Mouse (Mus musculus): ENCODE measurements around the gene Tnp2. TPM values are rescaled to one million over a fixed set of nuclear protein-coding genes. Genes with fewer than 3 reads are reported as not detected.

Gene Tnp2
- polyA plus RNA-seq (2012; fragmentation: generic; extraction: Trizol): 0.12 TPM

- Histone ChIP-seq H3K4me2 (ENCODE audit: low read depth) (no peak within 1 kb of the TSS), H3K36me3 (ENCODE audit: control insufficient read depth, insufficient read depth) (no peaks in the 10 kb centered on the region), H3ac (ENCODE audit: control insufficient read depth, insufficient read length) (no peak within 1 kb of the TSS), H3K4me3 (no peak within 1 kb of the TSS), H3K79me2 (ENCODE audit: control insufficient read depth, insufficient read depth) (peaks cover 3% of the 10 kb centered on the region), H3K27me3 (ENCODE audit: control insufficient read depth, insufficient read depth, insufficient read length) (no peaks in the 10 kb centered on the region)
- TF ChIP-seq MAX (IDR thresholded peaks at IDR 0.05; ENCODE audit: low read depth): no peak
- no peak for TF ChIP-seq CEBPB (IDR thresholded peaks at IDR 0.05; ENCODE audit: insufficient read depth, poor library complexity, severe bottlenecking)
- TF ChIP-seq TCF3 (IDR thresholded peaks at IDR 0.05; ENCODE audit: insufficient read length, low read depth): no peak
- no peak for TF ChIP-seq USF1 (IDR thresholded peaks at IDR 0.05; ENCODE audit: low read depth)
- TF ChIP-seq POLR2A (IDR thresholded peaks at IDR 0.05; ENCODE audit: insufficient read length, low read depth): no peak
- no peak for TF ChIP-seq MYOD1 (IDR thresholded peaks at IDR 0.05; ENCODE audit: control insufficient read depth in 1 of 3, insufficient read length in 2 of 3, low read depth in 2 of 3)
These were observed at the start of gene Tnp2 for GRCm38 (mm10) chr16:10788271-10788670. Gene Tnp2 (minus strand): TSS chr16:10788660.

DNA sequence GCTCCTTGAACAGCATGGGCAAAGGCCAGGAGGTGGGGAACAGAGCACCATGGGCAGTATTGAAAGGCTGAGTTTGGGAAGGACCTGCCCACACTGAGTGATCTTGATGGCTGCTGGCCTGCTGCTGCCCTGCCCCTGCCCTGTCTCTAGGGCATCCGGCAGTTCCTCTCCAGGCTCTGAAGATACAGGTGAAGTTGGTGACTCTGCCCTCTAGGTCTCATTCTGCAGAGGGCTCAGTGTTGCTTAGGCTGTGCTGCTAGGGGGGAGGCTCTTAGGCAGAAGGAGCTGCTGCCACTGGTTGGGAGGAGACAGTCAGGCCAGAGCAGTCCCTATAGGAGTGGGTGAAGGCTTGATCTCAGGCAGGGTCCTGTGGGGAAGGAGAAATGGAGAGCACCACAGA, 49.4 kb upstream of the Tnp2 start:
- Histone ChIP-seq H3K27me3 (ENCODE audit: control insufficient read depth, insufficient read depth, insufficient read length) (no peaks in the 10 kb centered on the region), H3K4me3 (no peak overlapping the region), H3K79me2 (ENCODE audit: control insufficient read depth, insufficient read depth) (no peaks in the 10 kb centered on the region), H3K36me3 (ENCODE audit: control insufficient read depth, insufficient read depth) (no peaks in the 10 kb centered on the region), H3ac (ENCODE audit: control insufficient read depth, insufficient read length) (no peak overlapping the region), H3K4me2 (ENCODE audit: low read depth) (peak overlapping the region; percentile 46)
- TF ChIP-seq REST (IDR thresholded peaks at IDR 0.05; ENCODE audit: insufficient read depth, insufficient read length) (no peak), CEBPB (IDR thresholded peaks at IDR 0.05; ENCODE audit: insufficient read depth, poor library complexity, severe bottlenecking) (no peak), MAX (IDR thresholded peaks at IDR 0.05; ENCODE audit: low read depth) (no peak), E2F4 (IDR thresholded peaks at IDR 0.05; ENCODE audit: insufficient read depth) (no peak), MYOG (IDR thresholded peaks at IDR 0.05; ENCODE audit: control insufficient read depth in 1 of 3, insufficient read depth in 1 of 3, insufficient read length in 2 of 3, low read depth in 2 of 3) (no peak), TCF3 (IDR thresholded peaks at IDR 0.05; ENCODE audit: insufficient read length, low read depth) (no peak), USF1 (IDR thresholded peaks at IDR 0.05; ENCODE audit: low read depth) (no peak), POLR2AphosphoS2 (IDR thresholded peaks at IDR 0.05; ENCODE audit: insufficient read length, low read depth) (no peak), POLR2A (IDR thresholded peaks at IDR 0.05; ENCODE audit: insufficient read length, low read depth) (no peak)

DNA sequence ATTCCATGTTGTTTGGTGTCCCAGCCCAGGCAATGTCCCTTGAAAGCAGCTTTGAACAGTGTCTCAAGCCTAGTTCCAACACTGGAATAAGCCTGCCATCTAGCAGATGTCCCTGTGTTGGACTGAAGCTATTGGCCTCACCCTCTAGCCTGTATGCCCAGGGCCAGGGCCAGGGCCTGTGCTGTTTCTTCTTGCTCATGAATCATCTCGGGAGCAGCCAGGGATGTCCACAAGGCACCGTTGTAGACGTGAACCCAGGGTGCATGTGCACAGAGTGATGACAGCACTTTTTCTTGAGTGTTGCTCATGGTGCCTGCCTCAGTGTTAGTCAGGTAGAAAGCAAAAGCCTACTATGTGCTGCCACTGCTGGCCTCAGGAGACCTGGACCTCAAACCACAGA, 48.8 kb upstream of the Tnp2 start:
- no peaks in the 10 kb centered on the region for H3K27me3 ChIP-seq (ENCODE audit: control insufficient read depth, insufficient read depth, insufficient read length)
- no peak overlapping the region for H3K4me3 ChIP-seq
- TF ChIP-seq TCF3 (IDR thresholded peaks at IDR 0.05; ENCODE audit: insufficient read length, low read depth) (no peak), E2F4 (IDR thresholded peaks at IDR 0.05; ENCODE audit: insufficient read depth) (no peak), POLR2A (IDR thresholded peaks at IDR 0.05; ENCODE audit: insufficient read length, low read depth) (no peak), POLR2AphosphoS2 (IDR thresholded peaks at IDR 0.05; ENCODE audit: insufficient read length, low read depth) (no peak), MAX (IDR thresholded peaks at IDR 0.05; ENCODE audit: low read depth) (no peak), SRF (IDR thresholded peaks at IDR 0.05; ENCODE audit: control insufficient read depth, insufficient read length, low read depth) (no peak)
- H3K36me3 ChIP-seq (ENCODE audit: control insufficient read depth, insufficient read depth): no peaks in the 10 kb centered on the region
- no peak overlapping the region for H3K4me2 ChIP-seq (ENCODE audit: low read depth)
- no peak overlapping the region for H3ac ChIP-seq (ENCODE audit: control insufficient read depth, insufficient read length)
- no peaks in the 10 kb centered on the region for H3K79me2 ChIP-seq (ENCODE audit: control insufficient read depth, insufficient read depth)

DNA sequence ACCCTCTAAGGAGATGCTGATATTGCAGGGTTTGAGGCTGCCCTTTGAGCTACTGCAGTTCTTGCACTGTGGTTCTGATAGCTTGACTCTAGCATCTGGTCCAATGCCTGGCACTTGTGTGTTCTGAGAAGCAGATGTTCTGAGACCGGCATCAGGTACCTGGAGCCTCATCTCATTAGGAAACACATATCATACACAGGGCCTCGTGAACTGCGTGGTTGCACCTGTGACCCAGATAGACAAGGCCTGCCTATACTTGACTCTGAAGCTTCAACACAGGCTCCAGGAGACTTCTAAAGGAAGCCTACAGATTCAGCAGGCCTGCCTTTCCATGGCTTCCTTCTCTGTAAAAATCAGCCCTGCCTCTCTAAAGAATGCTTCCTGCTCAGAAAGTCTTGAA, 47.9 kb upstream of the Tnp2 start:
- H3K4me3 ChIP-seq: no peak overlapping the region
- H3K79me2 ChIP-seq (ENCODE audit: control insufficient read depth, insufficient read depth): no peaks in the 10 kb centered on the region
- H3K36me3 ChIP-seq (ENCODE audit: control insufficient read depth, insufficient read depth): no peaks in the 10 kb centered on the region
- TF ChIP-seq REST (IDR thresholded peaks at IDR 0.05; ENCODE audit: insufficient read depth, insufficient read length): no peak
- H3ac ChIP-seq (ENCODE audit: control insufficient read depth, insufficient read length): no peak overlapping the region
- no peaks in the 10 kb centered on the region for H3K27me3 ChIP-seq (ENCODE audit: control insufficient read depth, insufficient read depth, insufficient read length)
- no peak overlapping the region for H3K4me2 ChIP-seq (ENCODE audit: low read depth)

DNA sequence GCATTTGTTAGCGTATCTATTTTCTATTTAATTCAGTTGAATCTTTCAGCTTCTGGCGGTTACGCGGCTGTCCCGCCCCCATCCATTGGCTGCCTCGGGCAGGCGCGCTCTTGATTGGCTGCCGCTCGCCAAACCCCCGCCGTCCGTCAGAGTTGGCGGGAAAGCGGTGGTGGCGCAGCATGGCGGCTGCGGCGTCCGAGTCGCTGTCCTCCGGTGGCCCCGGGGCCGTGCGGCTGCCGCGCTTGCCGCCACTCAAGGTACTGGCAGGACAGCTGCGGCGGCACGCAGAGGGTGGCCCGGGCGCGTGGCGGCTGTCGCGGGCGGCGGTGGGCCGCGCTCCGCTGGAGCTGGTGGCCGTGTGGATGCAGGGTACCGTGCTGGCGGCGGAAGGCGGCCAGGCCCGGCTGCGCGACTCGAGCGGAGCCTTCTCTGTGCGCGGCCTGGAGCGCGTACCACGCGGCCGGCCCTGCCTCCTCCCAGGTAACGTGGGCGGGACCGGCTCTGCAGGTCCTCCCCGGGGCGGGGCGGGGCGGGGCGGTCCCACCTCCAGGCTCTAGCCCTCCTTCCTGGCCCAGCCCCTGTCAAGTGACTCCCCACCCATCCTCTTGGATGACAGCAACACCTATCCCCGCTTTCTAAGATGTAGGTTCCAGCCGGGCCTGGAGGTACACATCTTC, 46.6 kb upstream of the Tnp2 start, which contains the start of gene Rmi2:
Rmi2 (plus strand) TSS at position 149 of the 677 bp plus-strand sequence.
- H3K4me2 ChIP-seq (ENCODE audit: low read depth): peak within 1 kb of the TSS; percentile 90
- no peaks in the 10 kb centered on the region for H3K79me2 ChIP-seq (ENCODE audit: control insufficient read depth, insufficient read depth)
- H3K27me3 ChIP-seq (ENCODE audit: control insufficient read depth, insufficient read depth, insufficient read length): no peaks in the 10 kb centered on the region
- peak within 1 kb of the TSS; percentile 0 for H3K4me3 ChIP-seq
- no peaks in the 10 kb centered on the region for H3K36me3 ChIP-seq (ENCODE audit: control insufficient read depth, insufficient read depth)
- peak within 1 kb of the TSS; percentile 89 for H3ac ChIP-seq (ENCODE audit: control insufficient read depth, insufficient read length)
- TF ChIP-seq CEBPB (IDR thresholded peaks at IDR 0.05; ENCODE audit: insufficient read depth, poor library complexity, severe bottlenecking) (no peak), MAX (IDR thresholded peaks at IDR 0.05; ENCODE audit: low read depth) (no peak), TCF12 (IDR thresholded peaks at IDR 0.05; ENCODE audit: insufficient read depth, poor library complexity, severe bottlenecking) (no peak), E2F4 (IDR thresholded peaks at IDR 0.05; ENCODE audit: insufficient read depth) (peak; percentile 88), POLR2A (IDR thresholded peaks at IDR 0.05; ENCODE audit: insufficient read length, low read depth) (peak; percentile 52), MYOD1 (IDR thresholded peaks at IDR 0.05; ENCODE audit: control insufficient read depth in 1 of 3, insufficient read length in 2 of 3, low read depth in 2 of 3) (peak in 1 of 3 experiments; percentile 63), REST (IDR thresholded peaks at IDR 0.05; ENCODE audit: insufficient read depth, insufficient read length) (no peak), TCF3 (IDR thresholded peaks at IDR 0.05; ENCODE audit: insufficient read length, low read depth) (no peak), MYOG (IDR thresholded peaks at IDR 0.05; ENCODE audit: control insufficient read depth in 1 of 3, insufficient read depth in 1 of 3, insufficient read length in 2 of 3, low read depth in 2 of 3) (peak in 1 of 3 experiments; percentile 59), SRF (IDR thresholded peaks at IDR 0.05; ENCODE audit: control insufficient read depth, insufficient read length, low read depth) (no peak), USF1 (IDR thresholded peaks at IDR 0.05; ENCODE audit: low read depth) (no peak)
